Comparison of ENCODE assay signal across 8 mouse cellular contexts in genomic region chr10:69151045-69151444, GRCm38 (mm10). TPM values are rescaled to one million over a fixed set of nuclear protein-coding genes. Genes with fewer than 3 reads are reported as not detected.
A peak's percentile ranks its signal among the peaks of the same experiment; 100 is the strongest.
DNase-seq lines count a peak whose midpoint lies in the region; ATAC-seq and TF ChIP-seq lines count a peak whose summit lies in the region.

TSS of gene Rhobtb1 (plus strand) at chr10:69151434.

- H3K27ac ChIP-seq in midbrain, embryonic 10.5 days (replicated peaks): no peak within 1 kb of the TSS
- no peak within 1 kb of the TSS for H3K27ac ChIP-seq in midbrain, postnatal 0 days (ENCODE audit: low read depth, low read length)
- no peak within 1 kb of the TSS for H3K27ac ChIP-seq in kidney, embryonic 15.5 days
- no peak within 1 kb of the TSS for H3K27ac ChIP-seq in midbrain, embryonic 15.5 days

- ATAC-seq in midbrain, postnatal 0 days (ENCODE audit: low FRiP score): no peak
- peak; percentile 67 for ATAC-seq in kidney, embryonic 15.5 days (replicated peaks; ENCODE audit: low FRiP score)
- no peak for ATAC-seq in midbrain, embryonic 15.5 days (replicated peaks)

- H3K27me3 ChIP-seq in midbrain, embryonic 10.5 days (ENCODE audit: low read depth, poor library complexity, severe bottlenecking): no peaks in the 10 kb centered on the region
- H3K27me3 ChIP-seq in midbrain, postnatal 0 days (ENCODE audit: insufficient read depth, low read length): no peaks in the 10 kb centered on the region
- H3K27me3 ChIP-seq in kidney, embryonic 15.5 days: no peaks in the 10 kb centered on the region
- no peaks in the 10 kb centered on the region for H3K27me3 ChIP-seq in midbrain, embryonic 15.5 days (replicated peaks)

- H3K9me3 ChIP-seq in midbrain, embryonic 10.5 days (replicated peaks): no peaks in the 10 kb centered on the region
- no peaks in the 10 kb centered on the region for H3K9me3 ChIP-seq in midbrain, postnatal 0 days (ENCODE audit: low read length)
- H3K9me3 ChIP-seq in kidney, embryonic 15.5 days (replicated peaks): no peaks in the 10 kb centered on the region
- H3K9me3 ChIP-seq in midbrain, embryonic 15.5 days: no peaks in the 10 kb centered on the region

- H3K4me2 ChIP-seq in midbrain, postnatal 0 days (ENCODE audit: low read depth, low read length, poor library complexity, severe bottlenecking): no peak within 1 kb of the TSS
- H3K4me2 ChIP-seq in kidney, embryonic 15.5 days: peak within 1 kb of the TSS; percentile 51
- no peak within 1 kb of the TSS for H3K4me2 ChIP-seq in midbrain, embryonic 15.5 days

- intact Hi-C loops in left cerebral cortex, postnatal 25 days (cut with DNase I): no loop called here

- H3K4me1 ChIP-seq in midbrain, embryonic 10.5 days: no peaks in the 10 kb centered on the region
- no peaks in the 10 kb centered on the region for H3K4me1 ChIP-seq in midbrain, postnatal 0 days (ENCODE audit: insufficient read depth, low read length)
- 0 out of 2 replicates have a peak, but pooled peaks cover 3% of the 10 kb centered on the region for H3K4me1 ChIP-seq in kidney, embryonic 15.5 days
- no peaks in the 10 kb centered on the region for H3K4me1 ChIP-seq in midbrain, embryonic 15.5 days

- no peak for TF ChIP-seq CTCF in midbrain, postnatal 0 days (IDR thresholded peaks at IDR 0.05)

- 81% methylated on average over 20 of the region's 20 CpGs for WGBS in midbrain, embryonic 10.5 days
- 86% methylated on average over 20 of the region's 20 CpGs for WGBS in midbrain, postnatal 0 days
- 50% methylated on average over 20 of the region's 20 CpGs for WGBS in kidney, embryonic 15.5 days
- WGBS in midbrain, embryonic 15.5 days: 89% methylated on average over 20 of the region's 20 CpGs

- no peaks in the 10 kb centered on the region for H3K36me3 ChIP-seq in midbrain, embryonic 10.5 days
- H3K36me3 ChIP-seq in midbrain, postnatal 0 days (ENCODE audit: insufficient read depth, low read length): no peaks in the 10 kb centered on the region
- H3K36me3 ChIP-seq in kidney, embryonic 15.5 days: no peaks in the 10 kb centered on the region
- H3K36me3 ChIP-seq in midbrain, embryonic 15.5 days (replicated peaks): no peaks in the 10 kb centered on the region

- no peak within 1 kb of the TSS for H3K9ac ChIP-seq in midbrain, postnatal 0 days (replicated peaks; ENCODE audit: low read length, poor library complexity, severe bottlenecking)
- no peak within 1 kb of the TSS for H3K9ac ChIP-seq in kidney, embryonic 15.5 days
- no peak within 1 kb of the TSS for H3K9ac ChIP-seq in midbrain, embryonic 15.5 days

- no peak within 1 kb of the TSS for H3K4me3 ChIP-seq in midbrain, embryonic 10.5 days
- no peak within 1 kb of the TSS for H3K4me3 ChIP-seq in midbrain, postnatal 0 days (ENCODE audit: low read depth, low read length)
- no peak within 1 kb of the TSS for H3K4me3 ChIP-seq in kidney, embryonic 15.5 days (replicated peaks)
- no peak within 1 kb of the TSS for H3K4me3 ChIP-seq in midbrain, embryonic 15.5 days

- no peak for DNase-seq in midbrain, embryonic 10.5 days (ENCODE audit: low spot score)
- no peak for DNase-seq in midbrain, postnatal 0 days (ENCODE audit: low spot score)
- no peak for DNase-seq in heart, adult 8-10 months (ENCODE audit: low spot score)
- DNase-seq in natural killer cell, adult 2 months (ENCODE audit: low spot score in 2 of 2): no peak
- DNase-seq in frontal cortex, postnatal 14 days (ENCODE audit: low spot score in 2 of 2): no peak
- DNase-seq in left cerebral cortex, postnatal 25 days (ENCODE audit: low spot score in 2 of 2): no peak

RNA-seq across cellular contexts. Expression of gene Rhobtb1, which starts in this region (rescaled TPM):
- polyA plus RNA-seq in midbrain, embryonic 10.5 days (2016; fragmentation: Nextera tagmentation; extraction: Ambion mirVana): 12.6 and 13.9 TPM in 2 replicates
- total RNA-seq in midbrain, postnatal 0 days (2014; rRNA removed): 9.2 and 13.2 TPM in 2 replicates
- polyA plus RNA-seq in midbrain, postnatal 0 days (2015; fragmentation: Nextera tagmentation; extraction: Ambion mirVana): 10.7 and 15.3 TPM in 2 replicates
- 100 to 1,000 TPM; 141 to 253 (median 172) TPM for total RNA-seq in heart, adult 8-10 months (2022)
- polyA plus RNA-seq in kidney, embryonic 15.5 days (2015; fragmentation: Nextera tagmentation; extraction: Ambion mirVana): 21.8 and 24.9 TPM in 2 replicates
- polyA plus RNA-seq in midbrain, embryonic 15.5 days (2015; fragmentation: Nextera tagmentation; extraction: Ambion mirVana): 17.7 and 20.9 TPM in 2 replicates
- total RNA-seq in left cerebral cortex, postnatal 25 days (2021): 1 to 10 TPM; 6.3 to 6.7 TPM
